Mouse (Mus musculus): ENCODE measurements around the gene Paqr8. TPM values are rescaled to one million over a fixed set of nuclear protein-coding genes. Genes with fewer than 3 reads are reported as not detected.
"Not testable (repeated sequence)": the region's sequence is repeated elsewhere in the genome, so short reads cannot be mapped to it uniquely, and the experiment has no call there.

Gene Paqr8
- polyA plus RNA-seq, 1 experiment = 2.6 TPM

GRCm38 (mm10) chr1:20921081-20921528, 30.7 kb downstream of the Paqr8 start:
- Histone ChIP-seq H3K27ac (ENCODE audit: insufficient read depth, low read depth, low read length) (no peak overlapping the region), H3K4me1 (ENCODE audit: control insufficient read depth, insufficient read depth, low read length) (no peaks in the 10 kb centered on the region), H3K4me3 (ENCODE audit: insufficient read depth, low read depth, low read length) (no peak overlapping the region), H3K27me3 (replicated peaks; ENCODE audit: control insufficient read depth, insufficient read depth, low read length) (no peaks in the 10 kb centered on the region), H3K36me3 (ENCODE audit: control insufficient read depth, insufficient read depth, low read length) (no peaks in the 10 kb centered on the region)
- WGBS = 78% methylated on average over 10 of the region's 10 CpGs
- TF ChIP-seq POLR2A (IDR thresholded peaks at IDR 0.05; ENCODE audit: low read depth, low read length) (no peak), CTCF (conservative IDR thresholded peaks at IDR 0.05; ENCODE audit: insufficient read depth, insufficient read length, low read depth, low read length) (no peak)
- no peak for DNase-seq

GRCm38 (mm10) chr1:20922612-20923399, 32.4 kb downstream of the Paqr8 start:
- no peaks in the 10 kb centered on the region for H3K27me3 ChIP-seq (replicated peaks; ENCODE audit: control insufficient read depth, insufficient read depth, low read length)
- H3K4me1 ChIP-seq (ENCODE audit: control insufficient read depth, insufficient read depth, low read length) = no peaks in the 10 kb centered on the region
- no peaks in the 10 kb centered on the region for H3K36me3 ChIP-seq (ENCODE audit: control insufficient read depth, insufficient read depth, low read length)
- DNase-seq = peak; percentile 39
- 0 out of 2 replicates have a peak overlapping the region, but pooled peaks have one; percentile 22 for H3K4me3 ChIP-seq (ENCODE audit: insufficient read depth, low read depth, low read length)
- no peak overlapping the region for H3K27ac ChIP-seq (ENCODE audit: insufficient read depth, low read depth, low read length)
- 43% methylated on average over 11 of the region's 11 CpGs for WGBS
- TF ChIP-seq POLR2A (IDR thresholded peaks at IDR 0.05; ENCODE audit: low read depth, low read length) = no peak

- H3K36me3 ChIP-seq (ENCODE audit: control insufficient read depth, insufficient read depth, low read length); DNase-seq; H3K27me3 ChIP-seq (replicated peaks; ENCODE audit: control insufficient read depth, insufficient read depth, low read length); H3K4me3 ChIP-seq (ENCODE audit: insufficient read depth, low read depth, low read length); H3K4me1 ChIP-seq (ENCODE audit: control insufficient read depth, insufficient read depth, low read length); H3K27ac ChIP-seq (ENCODE audit: insufficient read depth, low read depth, low read length): not testable (repeated sequence)
- 87% methylated on average over 7 of the region's 7 CpGs for WGBS
Observed at GRCm38 (mm10) chr1:20925324-20925723, 34.9 kb downstream of the Paqr8 start.

- no peak for DNase-seq
- Histone ChIP-seq H3K4me1 (ENCODE audit: control insufficient read depth, insufficient read depth, low read length) (no peaks in the 10 kb centered on the region), H3K4me3 (ENCODE audit: insufficient read depth, low read depth, low read length) (no peak overlapping the region), H3K27me3 (replicated peaks; ENCODE audit: control insufficient read depth, insufficient read depth, low read length) (no peaks in the 10 kb centered on the region), H3K27ac (ENCODE audit: insufficient read depth, low read depth, low read length) (no peak overlapping the region), H3K36me3 (ENCODE audit: control insufficient read depth, insufficient read depth, low read length) (no peaks in the 10 kb centered on the region)
- 91% methylated on average over 4 of the region's 4 CpGs for WGBS
- TF ChIP-seq CTCF (conservative IDR thresholded peaks at IDR 0.05; ENCODE audit: insufficient read depth, insufficient read length, low read depth, low read length) (no peak), POLR2A (IDR thresholded peaks at IDR 0.05; ENCODE audit: low read depth, low read length) (no peak)
Observed at GRCm38 (mm10) chr1:20925926-20926325, 35.5 kb downstream of the Paqr8 start.

- no peak for TF ChIP-seq CTCF (conservative IDR thresholded peaks at IDR 0.05; ENCODE audit: insufficient read depth, insufficient read length, low read depth, low read length)
- TF ChIP-seq POLR2A (IDR thresholded peaks at IDR 0.05; ENCODE audit: low read depth, low read length) = no peak
- WGBS = 79% methylated on average over 4 of the region's 4 CpGs
- Histone ChIP-seq H3K36me3 (ENCODE audit: control insufficient read depth, insufficient read depth, low read length) (no peaks in the 10 kb centered on the region), H3K27me3 (replicated peaks; ENCODE audit: control insufficient read depth, insufficient read depth, low read length) (no peaks in the 10 kb centered on the region), H3K27ac (ENCODE audit: insufficient read depth, low read depth, low read length) (no peak overlapping the region), H3K4me3 (ENCODE audit: insufficient read depth, low read depth, low read length) (no peak overlapping the region), H3K4me1 (ENCODE audit: control insufficient read depth, insufficient read depth, low read length) (no peaks in the 10 kb centered on the region)
- no peak for DNase-seq
Observed at GRCm38 (mm10) chr1:20926376-20926775, 36.0 kb downstream of the Paqr8 start.

GRCm38 (mm10) chr1:20928487-20928886, 38.1 kb downstream of the Paqr8 start:
- Histone ChIP-seq H3K36me3 (ENCODE audit: control insufficient read depth, insufficient read depth, low read length) (no peaks in the 10 kb centered on the region), H3K4me1 (ENCODE audit: control insufficient read depth, insufficient read depth, low read length) (no peaks in the 10 kb centered on the region), H3K4me3 (ENCODE audit: insufficient read depth, low read depth, low read length) (no peak overlapping the region), H3K27me3 (replicated peaks; ENCODE audit: control insufficient read depth, insufficient read depth, low read length) (no peaks in the 10 kb centered on the region), H3K27ac (ENCODE audit: insufficient read depth, low read depth, low read length) (no peak overlapping the region)
- DNase-seq = no peak
- no peak for TF ChIP-seq POLR2A (IDR thresholded peaks at IDR 0.05; ENCODE audit: low read depth, low read length)
- no peak for TF ChIP-seq CTCF (conservative IDR thresholded peaks at IDR 0.05; ENCODE audit: insufficient read depth, insufficient read length, low read depth, low read length)
- 36% methylated on average over 4 of the region's 4 CpGs for WGBS

GRCm38 (mm10) chr1:20933457-20933856, 43.1 kb downstream of the Paqr8 start:
- DNase-seq = peak; percentile 63
- Histone ChIP-seq H3K27me3 (replicated peaks; ENCODE audit: control insufficient read depth, insufficient read depth, low read length) (no peaks in the 10 kb centered on the region), H3K4me1 (ENCODE audit: control insufficient read depth, insufficient read depth, low read length) (no peaks in the 10 kb centered on the region), H3K27ac (ENCODE audit: insufficient read depth, low read depth, low read length) (no peak overlapping the region), H3K36me3 (ENCODE audit: control insufficient read depth, insufficient read depth, low read length) (no peaks in the 10 kb centered on the region), H3K4me3 (ENCODE audit: insufficient read depth, low read depth, low read length) (no peak overlapping the region)
- 14% methylated on average over 7 of the region's 7 CpGs for WGBS
- TF ChIP-seq CTCF (conservative IDR thresholded peaks at IDR 0.05; ENCODE audit: insufficient read depth, insufficient read length, low read depth, low read length) = peak; percentile 85
- TF ChIP-seq POLR2A (IDR thresholded peaks at IDR 0.05; ENCODE audit: low read depth, low read length) = no peak

Measured in kidney, adult 2 months (tissue).